Mouse (Mus musculus) R1 (cell line): ENCODE measurements around the gene Cd200r3.

ENCODE experiments used
- DNase-seq: peaks from one replicate; pipeline ENCODE4 v3.0.0-alpha.2; 2018; ENCODE audit warnings: low read depth, low spot score

Cd200r3 gene

GRCm38 (mm10) chr16:44943468-44943867 is at the start of gene Cd200r3:
Gene Cd200r3, plus strand, starts transcription at chr16:44943678.
- DNase-seq = no peak

GRCm38 (mm10) chr16:44932016-44932415 is 11.5 kb upstream of the Cd200r3 start:
- no peak for DNase-seq

GRCm38 (mm10) chr16:44951360-44952114 is 8.1 kb downstream of the Cd200r3 start:
- DNase-seq = no peak

- no peak for DNase-seq
These were observed 18.8 kb downstream of the Cd200r3 start for GRCm38 (mm10) chr16:44962296-44962695.

DNA sequence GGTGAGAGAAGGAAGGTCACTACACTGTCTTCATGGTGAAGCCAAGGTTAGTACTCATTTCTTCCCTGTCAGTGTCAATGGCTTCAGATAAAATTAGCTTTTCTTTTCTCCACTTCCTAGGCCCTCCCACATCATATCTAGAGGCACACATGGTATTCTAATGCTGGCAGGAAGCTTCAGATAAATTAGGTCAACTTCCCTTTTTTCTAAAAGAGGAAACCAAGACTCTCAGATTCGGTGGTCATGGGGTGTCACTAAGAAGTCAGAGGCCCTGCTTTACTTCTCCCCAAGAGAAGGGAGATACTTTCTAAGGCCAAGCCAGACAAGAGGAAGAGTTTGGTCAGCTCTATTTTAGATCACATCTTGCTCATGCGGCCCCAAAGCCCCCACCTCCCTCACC is 19.3 kb downstream of the Cd200r3 start:
- no peak for DNase-seq

DNA sequence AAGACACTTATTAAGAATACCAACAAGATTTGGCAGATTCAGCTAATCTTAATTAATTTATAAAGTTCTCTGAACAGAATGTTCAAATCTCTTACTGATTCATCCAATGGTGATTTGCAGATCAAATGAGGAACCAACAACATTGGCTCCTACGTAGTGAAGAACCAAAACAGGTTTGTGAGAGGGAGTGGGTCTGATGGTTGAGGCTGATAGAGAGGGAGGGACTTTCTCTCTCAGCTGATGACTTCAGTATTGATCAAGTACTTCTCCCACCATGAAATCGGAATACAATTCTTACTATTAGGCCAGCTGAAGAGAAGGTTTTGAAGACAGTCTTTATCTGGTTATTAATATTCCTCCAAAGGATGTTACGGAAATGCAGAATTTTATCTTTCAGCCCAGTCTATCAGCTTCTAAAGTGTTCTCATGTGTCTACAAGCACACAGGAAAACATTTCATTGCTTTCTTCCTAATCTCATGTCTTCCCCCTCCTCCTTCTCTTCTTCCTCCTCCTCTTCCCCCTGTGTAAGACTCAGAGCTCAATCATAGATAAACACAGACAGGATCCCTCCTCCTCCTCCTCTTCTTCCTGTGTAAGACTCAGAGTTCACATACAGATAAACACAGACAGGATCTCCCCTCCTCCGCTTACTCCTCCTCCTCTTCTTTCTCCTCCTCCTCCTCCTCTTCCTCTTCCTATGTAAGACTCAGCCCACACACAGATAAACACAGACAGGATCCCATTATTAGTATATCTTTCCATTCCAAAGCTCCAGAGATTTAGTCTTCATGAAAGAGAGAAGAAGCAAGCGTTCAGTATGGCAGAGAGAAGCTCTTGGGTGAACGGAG is 21.3 kb downstream of the Cd200r3 start:
- DNase-seq = no peak

DNA sequence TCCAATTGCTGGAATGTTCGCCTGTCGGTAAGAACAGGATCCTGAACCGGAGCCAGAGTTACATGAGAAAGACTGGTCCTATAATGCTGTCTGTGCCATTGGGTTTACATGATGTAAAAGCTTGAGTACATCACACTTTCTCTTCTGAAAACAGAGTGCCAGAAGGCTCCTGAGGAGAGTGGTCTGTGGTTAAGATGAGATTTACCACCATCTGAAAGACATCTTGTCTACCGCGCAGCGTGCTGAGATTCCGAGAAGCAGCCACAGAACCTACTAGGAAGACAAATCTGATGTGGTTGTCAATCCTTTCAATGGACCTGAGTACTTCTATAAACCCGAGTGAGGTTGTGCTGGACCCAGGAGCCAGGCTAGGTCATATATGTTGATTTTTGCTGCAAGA is 21.9 kb downstream of the Cd200r3 start:
- no peak for DNase-seq

DNA sequence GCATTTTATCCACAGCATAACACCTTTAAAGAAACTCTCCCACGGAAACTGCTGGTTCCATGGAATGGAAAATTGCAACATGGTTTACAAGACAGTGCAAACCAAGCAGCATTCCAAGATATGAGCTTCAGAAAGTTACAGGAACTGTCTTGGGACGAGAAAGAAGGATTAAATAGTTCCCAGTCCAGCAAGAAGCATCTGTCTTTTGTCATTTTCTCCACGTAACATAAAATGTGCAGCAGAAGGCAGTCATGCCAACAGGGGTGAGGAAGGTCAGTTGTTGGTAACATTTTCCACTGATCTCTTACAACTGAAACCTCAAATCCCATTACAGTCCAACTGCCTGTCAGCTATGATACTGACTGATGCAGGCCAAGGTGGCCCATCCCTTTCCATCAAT is 22.4 kb downstream of the Cd200r3 start:
- DNase-seq = no peak

- DNase-seq = no peak
These were observed 23.4 kb downstream of the Cd200r3 start for GRCm38 (mm10) chr16:44966891-44967290.

DNA sequence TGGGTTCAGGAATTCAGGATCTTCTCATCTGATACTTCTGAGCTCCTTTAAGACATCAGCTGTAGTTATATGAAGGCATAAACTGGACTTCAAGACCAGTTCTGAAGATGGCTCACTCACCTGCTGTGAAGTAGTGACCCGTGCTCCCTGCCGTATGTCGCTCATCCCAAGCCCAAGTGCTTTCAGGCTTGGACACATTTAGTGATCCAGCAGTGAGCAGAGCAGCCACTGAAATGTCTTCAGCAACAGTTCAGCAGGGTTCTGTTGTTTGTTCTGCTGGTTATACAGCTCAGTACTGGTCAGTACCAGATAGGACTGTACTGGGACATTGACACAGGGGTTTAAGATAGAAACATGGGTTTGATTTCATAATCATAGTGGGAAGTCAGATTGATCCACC is 24.6 kb downstream of the Cd200r3 start:
- DNase-seq = no peak

- no peak for DNase-seq
These were observed 27.4 kb downstream of the Cd200r3 start for GRCm38 (mm10) chr16:44970925-44971324.

GRCm38 (mm10) chr16:44974042-44974441 is 30.6 kb downstream of the Cd200r3 start:
- no peak for DNase-seq

- DNase-seq = no peak
These were observed 32.6 kb downstream of the Cd200r3 start for GRCm38 (mm10) chr16:44976081-44976480.

DNA sequence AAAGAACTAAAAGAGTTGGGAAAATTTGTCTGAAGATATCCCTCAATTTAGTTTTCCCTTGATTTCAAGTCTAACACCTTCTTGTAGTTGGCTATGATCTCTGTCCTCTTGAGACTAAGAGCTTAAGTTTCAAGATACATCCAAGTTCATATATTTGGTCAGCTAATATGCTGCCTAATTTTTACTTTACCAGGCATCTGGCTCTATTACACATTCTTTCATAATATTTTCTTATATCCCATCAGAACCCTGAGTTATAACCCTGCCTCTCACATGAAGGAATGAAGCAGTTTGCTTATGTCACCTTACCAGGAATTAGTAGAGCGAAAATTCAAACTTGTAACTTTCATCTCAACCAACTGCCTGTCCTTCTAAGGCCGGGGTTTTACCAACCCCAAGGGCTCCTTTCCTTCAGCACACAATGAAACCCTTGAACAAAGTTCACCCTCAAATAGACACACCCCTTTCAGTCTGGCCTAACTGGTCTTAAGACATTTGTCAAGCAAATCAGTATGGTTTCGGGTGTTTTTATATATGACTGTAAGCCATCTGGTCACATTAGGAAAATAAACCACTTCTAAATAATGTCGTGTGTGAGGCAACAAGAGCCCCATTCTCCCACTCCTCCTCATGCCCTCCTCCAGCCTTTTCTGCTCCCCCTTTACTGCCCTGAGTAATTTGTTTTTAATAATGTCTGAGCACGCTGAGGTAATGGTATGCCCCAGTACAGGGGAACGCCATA is 33.6 kb downstream of the Cd200r3 start:
- no peak for DNase-seq

- no peak for DNase-seq
These were observed 34.7 kb downstream of the Cd200r3 start for GRCm38 (mm10) chr16:44978193-44978592.

- no peak for DNase-seq
These were observed 35.9 kb downstream of the Cd200r3 start for GRCm38 (mm10) chr16:44979355-44979896.

GRCm38 (mm10) chr16:44982972-44983371 is 39.5 kb downstream of the Cd200r3 start:
- DNase-seq = no peak

- DNase-seq = no peak
These were observed 40.0 kb downstream of the Cd200r3 start for GRCm38 (mm10) chr16:44983379-44984060.

DNA sequence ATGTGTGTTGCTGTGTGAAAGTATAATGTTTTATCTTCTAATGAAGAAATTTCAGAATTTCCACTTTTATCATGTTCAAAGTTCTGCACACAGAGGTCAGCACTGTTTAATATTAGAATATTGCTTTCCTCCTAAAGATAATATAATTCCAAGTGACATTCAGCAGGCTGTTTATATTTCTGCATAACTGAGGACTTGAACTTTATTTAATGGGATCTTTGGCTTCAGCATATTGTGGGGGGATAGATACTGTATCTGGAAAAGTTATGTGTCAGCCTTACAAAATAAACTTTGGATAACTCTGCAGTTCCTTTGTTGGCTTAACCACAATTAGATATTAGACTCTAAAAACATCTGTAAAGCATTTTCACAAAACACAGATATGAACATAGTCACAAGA is 40.6 kb downstream of the Cd200r3 start:
- DNase-seq = no peak

DNA sequence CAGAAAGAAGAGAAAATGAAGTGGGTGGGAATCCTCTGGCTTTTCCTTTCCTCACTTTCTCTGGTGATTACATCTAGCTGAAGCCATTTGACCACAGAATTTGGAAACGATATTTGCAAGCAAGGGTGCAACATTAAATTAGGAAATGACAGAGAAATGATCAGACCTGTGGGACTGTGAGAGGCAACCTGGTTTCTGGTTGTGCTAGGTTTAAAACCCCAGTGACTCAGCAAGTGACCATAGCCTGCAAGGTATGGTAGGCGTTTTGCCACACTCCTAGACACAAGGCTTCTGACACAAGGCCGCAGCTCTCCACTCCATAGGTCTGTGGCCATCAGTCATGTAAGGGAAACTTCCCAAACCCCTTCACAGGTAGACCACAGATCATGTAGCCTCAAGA is 41.4 kb downstream of the Cd200r3 start:
- DNase-seq = no peak

DNA sequence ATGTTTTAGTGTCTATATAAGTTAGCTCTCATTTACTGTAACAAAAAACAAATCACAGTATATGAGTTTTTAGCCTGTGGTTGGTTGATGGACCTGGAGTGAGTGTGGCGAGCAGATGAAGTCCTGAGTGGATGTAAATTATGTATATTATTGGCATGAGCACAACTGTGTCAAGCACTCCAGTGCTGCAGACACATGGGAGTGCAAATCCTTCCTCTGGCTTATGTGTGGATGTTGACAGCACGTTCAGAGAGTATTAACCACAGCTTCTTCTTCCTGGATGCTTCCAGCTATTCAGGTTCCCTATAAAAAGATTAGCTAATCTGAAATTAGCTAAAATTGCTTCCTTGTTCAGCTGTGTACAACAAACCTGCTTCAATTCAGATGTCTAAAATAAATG is 42.6 kb downstream of the Cd200r3 start:
- no peak for DNase-seq
